Mouse (Mus musculus) liver, postnatal 0 days (tissue): ENCODE measurements around the gene Il11ra1.
"Not testable (repeated sequence)": the region's sequence is repeated elsewhere in the genome, so short reads cannot be mapped to it uniquely, and the experiment has no call there.

Experiments
- CTCF ChIP-seq: sonication (generic); IDR thresholded peaks from 2 replicates; pipeline ENCODE4 v1.5.1; 2016; ENCODE audit warnings: antibody characterized with exemption, low read depth
- EP300 ChIP-seq: IDR thresholded peaks from 2 replicates; pipeline ENCODE4 v1.6.1; 2016; ENCODE audit warnings: antibody characterized with exemption, low read depth, mild to moderate bottlenecking

DNA sequence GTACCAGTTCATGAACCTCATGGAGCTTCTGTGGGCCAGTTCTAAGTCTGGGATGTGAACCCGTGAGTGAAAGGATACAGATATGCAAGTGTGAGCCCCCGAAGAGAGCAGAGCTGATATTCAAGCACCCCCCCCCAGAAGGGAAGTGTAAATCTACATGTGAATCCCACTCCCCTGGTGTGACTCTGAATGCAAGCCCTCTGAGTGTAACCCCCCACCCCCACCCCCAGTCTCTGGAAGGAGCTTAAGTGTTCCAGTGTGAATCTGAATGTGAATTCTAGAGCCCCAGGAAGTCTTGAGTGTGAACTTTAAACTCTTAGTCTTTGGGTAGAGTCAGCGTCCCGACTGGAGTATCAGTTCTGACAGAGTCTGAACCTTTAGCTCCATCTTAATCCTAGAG lies 6.3 kb upstream of the Il11ra1 start:
- TF ChIP-seq CTCF, EP300: not testable (repeated sequence)
